Mouse (Mus musculus): ENCODE measurements around the gene Birc5.

- TF ChIP-seq CTCF (IDR thresholded peaks at IDR 0.05; ENCODE audit: control insufficient read depth, insufficient read depth, insufficient replicate concordance, low read depth, low read length) = no peak
- no peak for TF ChIP-seq POLR2A (IDR thresholded peaks at IDR 0.05; ENCODE audit: control insufficient read depth, low read depth, low read length)
These were observed 3.4 kb upstream of the Birc5 start for GRCm38 (mm10) chr11:117845651-117846050.

All from testis, adult 2 months (tissue).